Mouse (Mus musculus): ENCODE measurements at regions not wholly inside any gene's neighbourhood (a gene's known extent, or its start where the extent isn't known, plus 50 kb on each side); places are given as distances from the start of the nearest gene placed in this dataset.

- 62% methylated on average over 3 of the region's 3 CpGs for WGBS
- no peak for ATAC-seq (ENCODE audit: low FRiP score)
Measured at GRCm38 (mm10) chr17:14578194-14578593, 115.8 kb downstream of the Thbs2 start.

GRCm38 (mm10) chr17:14576159-14576558 lies 117.9 kb downstream of the Thbs2 start:
- no peaks in the 10 kb centered on the region for H3K27me3 ChIP-seq (ENCODE audit: control insufficient read depth, insufficient read depth, low read length)
- 93% methylated on average over 2 of the region's 2 CpGs for WGBS
- H3K27ac ChIP-seq, result no peak overlapping the region
- H3K4me1 ChIP-seq (replicated peaks; ENCODE audit: control insufficient read depth, insufficient read depth, low read length), result no peaks in the 10 kb centered on the region
- H3K4me2 ChIP-seq (replicated peaks), result no peak overlapping the region
- no peak for DNase-seq (ENCODE audit: low spot score)
- no peaks in the 10 kb centered on the region for H3K9me3 ChIP-seq (ENCODE audit: control insufficient read depth, low read length)
- H3K4me3 ChIP-seq (replicated peaks; ENCODE audit: low read length), result no peak overlapping the region
- no peaks in the 10 kb centered on the region for H3K36me3 ChIP-seq (replicated peaks; ENCODE audit: control insufficient read depth, insufficient read depth)
- no peak overlapping the region for H3K9ac ChIP-seq
- ATAC-seq (ENCODE audit: low FRiP score), result no peak

More at GRCm38 (mm10) chr17:14578194-14578593, 115.8 kb downstream of the Thbs2 start:
- Histone ChIP-seq H3K4me2 (replicated peaks) (no peak overlapping the region), H3K4me3 (replicated peaks; ENCODE audit: low read length) (no peak overlapping the region), H3K4me1 (replicated peaks; ENCODE audit: control insufficient read depth, insufficient read depth, low read length) (no peaks in the 10 kb centered on the region), H3K27ac (no peak overlapping the region), H3K9me3 (ENCODE audit: control insufficient read depth, low read length) (no peaks in the 10 kb centered on the region), H3K27me3 (ENCODE audit: control insufficient read depth, insufficient read depth, low read length) (no peaks in the 10 kb centered on the region), H3K9ac (no peak overlapping the region), H3K36me3 (replicated peaks; ENCODE audit: control insufficient read depth, insufficient read depth) (no peaks in the 10 kb centered on the region)
- no peak for DNase-seq (ENCODE audit: low spot score)

- no peak for DNase-seq (ENCODE audit: low spot score)
- Histone ChIP-seq H3K9me3 (ENCODE audit: control insufficient read depth, low read length) (no peaks in the 10 kb centered on the region), H3K27me3 (ENCODE audit: control insufficient read depth, insufficient read depth, low read length) (no peaks in the 10 kb centered on the region), H3K27ac (no peak overlapping the region), H3K4me1 (replicated peaks; ENCODE audit: control insufficient read depth, insufficient read depth, low read length) (no peaks in the 10 kb centered on the region), H3K4me3 (replicated peaks; ENCODE audit: low read length) (no peak overlapping the region), H3K4me2 (replicated peaks) (no peak overlapping the region), H3K36me3 (replicated peaks; ENCODE audit: control insufficient read depth, insufficient read depth) (no peaks in the 10 kb centered on the region), H3K9ac (no peak overlapping the region)
- ATAC-seq (ENCODE audit: low FRiP score), result no peak
- 91% methylated on average over 7 of the region's 7 CpGs for WGBS
Measured at GRCm38 (mm10) chr17:14571143-14571542, 122.9 kb downstream of the Thbs2 start.

GRCm38 (mm10) chr17:14570266-14570775 lies 123.7 kb downstream of the Thbs2 start:
- H3K9me3 ChIP-seq (ENCODE audit: control insufficient read depth, low read length), result no peaks in the 10 kb centered on the region
- no peak overlapping the region for H3K4me2 ChIP-seq (replicated peaks)
- H3K9ac ChIP-seq, result no peak overlapping the region
- no peak overlapping the region for H3K4me3 ChIP-seq (replicated peaks; ENCODE audit: low read length)
- no peaks in the 10 kb centered on the region for H3K27me3 ChIP-seq (ENCODE audit: control insufficient read depth, insufficient read depth, low read length)
- no peaks in the 10 kb centered on the region for H3K4me1 ChIP-seq (replicated peaks; ENCODE audit: control insufficient read depth, insufficient read depth, low read length)
- H3K27ac ChIP-seq, result no peak overlapping the region
- 86% methylated on average over 6 of the region's 6 CpGs for WGBS
- no peak for DNase-seq (ENCODE audit: low spot score)
- no peaks in the 10 kb centered on the region for H3K36me3 ChIP-seq (replicated peaks; ENCODE audit: control insufficient read depth, insufficient read depth)
- ATAC-seq (ENCODE audit: low FRiP score), result no peak

- H3K36me3 ChIP-seq (replicated peaks; ENCODE audit: control insufficient read depth, insufficient read depth), result no peaks in the 10 kb centered on the region
- no peaks in the 10 kb centered on the region for H3K9me3 ChIP-seq (ENCODE audit: control insufficient read depth, low read length)
- H3K4me1 ChIP-seq (replicated peaks; ENCODE audit: control insufficient read depth, insufficient read depth, low read length), result no peaks in the 10 kb centered on the region
- H3K27me3 ChIP-seq (ENCODE audit: control insufficient read depth, insufficient read depth, low read length), result no peaks in the 10 kb centered on the region
- ATAC-seq (ENCODE audit: low FRiP score) (no peak), DNase-seq (ENCODE audit: low spot score) (no peak)
- 91% methylated on average over 6 of the region's 6 CpGs for WGBS
- H3K4me2 ChIP-seq (replicated peaks), result no peak overlapping the region
- H3K4me3 ChIP-seq (replicated peaks; ENCODE audit: low read length), result no peak overlapping the region
- no peak overlapping the region for H3K27ac ChIP-seq
- no peak overlapping the region for H3K9ac ChIP-seq
Measured at GRCm38 (mm10) chr17:14562191-14562590, 131.8 kb downstream of the Thbs2 start.

GRCm38 (mm10) chr17:14557214-14557613 lies 136.8 kb downstream of the Thbs2 start:
- DNase-seq (ENCODE audit: low spot score), result no peak
- H3K27ac ChIP-seq, result no peak overlapping the region
- no peak overlapping the region for H3K4me3 ChIP-seq (replicated peaks; ENCODE audit: low read length)
- no peak overlapping the region for H3K9ac ChIP-seq
- no peaks in the 10 kb centered on the region for H3K4me1 ChIP-seq (replicated peaks; ENCODE audit: control insufficient read depth, insufficient read depth, low read length)
- H3K27me3 ChIP-seq (ENCODE audit: control insufficient read depth, insufficient read depth, low read length), result no peaks in the 10 kb centered on the region
- no peak overlapping the region for H3K4me2 ChIP-seq (replicated peaks)
- no peaks in the 10 kb centered on the region for H3K9me3 ChIP-seq (ENCODE audit: control insufficient read depth, low read length)
- no peaks in the 10 kb centered on the region for H3K36me3 ChIP-seq (replicated peaks; ENCODE audit: control insufficient read depth, insufficient read depth)
- no peak for ATAC-seq (ENCODE audit: low FRiP score)

GRCm38 (mm10) chr17:14553195-14553594 lies 140.8 kb downstream of the Thbs2 start:
- Histone ChIP-seq H3K9ac (no peak overlapping the region), H3K27ac (no peak overlapping the region), H3K27me3 (ENCODE audit: control insufficient read depth, insufficient read depth, low read length) (no peaks in the 10 kb centered on the region), H3K4me1 (replicated peaks; ENCODE audit: control insufficient read depth, insufficient read depth, low read length) (no peaks in the 10 kb centered on the region), H3K9me3 (ENCODE audit: control insufficient read depth, low read length) (no peaks in the 10 kb centered on the region), H3K4me2 (replicated peaks) (no peak overlapping the region), H3K36me3 (replicated peaks; ENCODE audit: control insufficient read depth, insufficient read depth) (no peaks in the 10 kb centered on the region), H3K4me3 (replicated peaks; ENCODE audit: low read length) (no peak overlapping the region)
- DNase-seq (ENCODE audit: low spot score), result no peak
- 46% methylated on average over 3 of the region's 3 CpGs for WGBS
- no peak for ATAC-seq (ENCODE audit: low FRiP score)

- no peak for ATAC-seq (ENCODE audit: low FRiP score)
- Histone ChIP-seq H3K4me1 (replicated peaks; ENCODE audit: control insufficient read depth, insufficient read depth, low read length) (no peaks in the 10 kb centered on the region), H3K9ac (no peak overlapping the region), H3K27ac (no peak overlapping the region), H3K27me3 (ENCODE audit: control insufficient read depth, insufficient read depth, low read length) (no peaks in the 10 kb centered on the region), H3K4me2 (replicated peaks) (no peak overlapping the region), H3K9me3 (ENCODE audit: control insufficient read depth, low read length) (peaks cover 11% of the 10 kb centered on the region), H3K36me3 (replicated peaks; ENCODE audit: control insufficient read depth, insufficient read depth) (no peaks in the 10 kb centered on the region), H3K4me3 (replicated peaks; ENCODE audit: low read length) (no peak overlapping the region)
- WGBS, result 78% methylated on average over 4 of the region's 4 CpGs
- DNase-seq (ENCODE audit: low spot score), result no peak
Measured at GRCm38 (mm10) chr17:14552081-14552480, 142.0 kb downstream of the Thbs2 start.

GRCm38 (mm10) chr17:14551610-14552009 lies 142.4 kb downstream of the Thbs2 start:
- WGBS, result 64% methylated on average over 4 of the region's 4 CpGs
- H3K27ac ChIP-seq, result no peak overlapping the region
- DNase-seq (ENCODE audit: low spot score) (no peak), ATAC-seq (ENCODE audit: low FRiP score) (no peak)
- no peaks in the 10 kb centered on the region for H3K36me3 ChIP-seq (replicated peaks; ENCODE audit: control insufficient read depth, insufficient read depth)
- H3K4me1 ChIP-seq (replicated peaks; ENCODE audit: control insufficient read depth, insufficient read depth, low read length), result no peaks in the 10 kb centered on the region
- no peaks in the 10 kb centered on the region for H3K27me3 ChIP-seq (ENCODE audit: control insufficient read depth, insufficient read depth, low read length)
- H3K4me2 ChIP-seq (replicated peaks), result no peak overlapping the region
- peaks cover 11% of the 10 kb centered on the region for H3K9me3 ChIP-seq (ENCODE audit: control insufficient read depth, low read length)
- no peak overlapping the region for H3K9ac ChIP-seq
- no peak overlapping the region for H3K4me3 ChIP-seq (replicated peaks; ENCODE audit: low read length)

GRCm38 (mm10) chr17:14545822-14546473 lies 148.1 kb downstream of the Thbs2 start:
- WGBS, result 29% methylated on average over 16 of the region's 16 CpGs
- peak; percentile 78; the same call in 1 of the 2 replicates for ATAC-seq (ENCODE audit: low FRiP score)

More at GRCm38 (mm10) chr17:14545822-14546473, 148.1 kb downstream of the Thbs2 start:
- H3K27ac ChIP-seq, result no peak overlapping the region
- H3K36me3 ChIP-seq (replicated peaks; ENCODE audit: control insufficient read depth, insufficient read depth), result no peaks in the 10 kb centered on the region
- peak overlapping the region; percentile 26; the same call in 1 of the 2 replicates for H3K4me2 ChIP-seq (replicated peaks)
- no peak overlapping the region for H3K9ac ChIP-seq
- H3K9me3 ChIP-seq (ENCODE audit: control insufficient read depth, low read length), result peaks cover 11% of the 10 kb centered on the region
- H3K27me3 ChIP-seq (ENCODE audit: control insufficient read depth, insufficient read depth, low read length), result no peaks in the 10 kb centered on the region
- no peaks in the 10 kb centered on the region; the same call in 1 of the 2 replicates for H3K4me1 ChIP-seq (replicated peaks; ENCODE audit: control insufficient read depth, insufficient read depth, low read length)
- no peak overlapping the region for H3K4me3 ChIP-seq (replicated peaks; ENCODE audit: low read length)
- peak; percentile 74 for DNase-seq (ENCODE audit: low spot score)

All from hindbrain, embryonic 14.5 days (tissue).